Mouse (Mus musculus): Measurements from ENCODE around the gene Dip2b. TPM values are rescaled to one million over a fixed set of nuclear protein-coding genes. Genes with fewer than 3 reads are reported as not detected.

The Dip2b gene
- total and polyA plus RNA-seq, 3 experiments, result 11.2 to 19.5 (median 18.6) TPM

GRCm38 (mm10) chr15:100018280-100018899 lies 20.1 kb upstream of the Dip2b start:
- no peak for DNase-seq
- Histone ChIP-seq H3K27ac (no peak overlapping the region), H3K79me2 (replicated peaks; ENCODE audit: control insufficient read depth, insufficient read depth, low read length) (no peaks in the 10 kb centered on the region), H3K4me1 (ENCODE audit: control insufficient read depth, insufficient read depth, low read length) (peaks cover 1% of the 10 kb centered on the region; the same call in 1 of the 2 replicates), H3K9ac (ENCODE audit: low read depth, low read length) (no peak overlapping the region), H3K36me3 (ENCODE audit: control insufficient read depth, insufficient read depth, low read length) (no peaks in the 10 kb centered on the region; the same call in 1 of the 2 replicates), H3K27me3 (ENCODE audit: control insufficient read depth, insufficient read depth, low read length) (no peaks in the 10 kb centered on the region), H3K4me3 (no peak overlapping the region)
- intact Hi-C loops (cut with DNase I), result no loop called here
- TF ChIP-seq EP300 (IDR thresholded peaks at IDR 0.05; ENCODE audit: insufficient read depth, low read depth, low read length) (no peak), POLR2A (IDR thresholded peaks at IDR 0.05; ENCODE audit: insufficient read depth, low read depth, low read length) (no peak), CTCF (IDR thresholded peaks at IDR 0.05) (no peak)
- WGBS, result 74% methylated on average over 6 of the region's 6 CpGs

- no peak overlapping the region for H3K9ac ChIP-seq (ENCODE audit: low read depth, low read length)
- no peaks in the 10 kb centered on the region for H3K27me3 ChIP-seq (ENCODE audit: control insufficient read depth, insufficient read depth, low read length)
- no peak overlapping the region for H3K4me3 ChIP-seq
- no peaks in the 10 kb centered on the region; the same call in 1 of the 2 replicates for H3K36me3 ChIP-seq (ENCODE audit: control insufficient read depth, insufficient read depth, low read length)
- H3K79me2 ChIP-seq (replicated peaks; ENCODE audit: control insufficient read depth, insufficient read depth, low read length), result no peaks in the 10 kb centered on the region
- 95% methylated on average over 1 of the region's 1 CpGs for WGBS
- TF ChIP-seq POLR2A (IDR thresholded peaks at IDR 0.05; ENCODE audit: insufficient read depth, low read depth, low read length) (no peak), EP300 (IDR thresholded peaks at IDR 0.05; ENCODE audit: insufficient read depth, low read depth, low read length) (no peak), CTCF (IDR thresholded peaks at IDR 0.05) (no peak)
- H3K27ac ChIP-seq, result no peak overlapping the region
- DNase-seq, result no peak
- intact Hi-C loops (cut with DNase I), result loop anchor here (5.0 kb wide), 3 partner anchors 106 to 436 kb away; no protein-coding TSS in a partner anchor
- H3K4me1 ChIP-seq (ENCODE audit: control insufficient read depth, insufficient read depth, low read length), result peaks cover 1% of the 10 kb centered on the region; the same call in 1 of the 2 replicates
Observed at GRCm38 (mm10) chr15:100021175-100021574, 17.3 kb upstream of the Dip2b start.

DNA sequence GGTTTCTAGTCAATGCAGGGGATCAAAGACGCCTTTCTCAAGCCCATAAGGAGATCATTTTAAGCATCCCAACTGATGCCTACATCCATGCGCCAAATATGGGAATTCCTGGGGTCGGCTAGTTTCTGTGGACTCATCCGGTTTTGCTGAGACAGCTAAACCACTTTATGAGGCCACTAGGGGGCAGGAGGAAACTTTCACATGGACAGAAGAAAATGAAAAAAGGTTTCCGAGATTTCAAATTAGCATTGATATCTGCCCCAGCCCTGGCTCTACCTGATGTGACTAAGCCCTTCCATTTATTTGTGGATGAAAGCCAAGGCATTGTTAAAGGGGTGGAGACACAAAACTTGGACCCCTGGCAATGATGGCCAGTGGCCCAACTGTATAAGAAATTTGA lies 15.5 kb upstream of the Dip2b start:
- H3K4me3 ChIP-seq, result no peak overlapping the region
- TF ChIP-seq EP300 (IDR thresholded peaks at IDR 0.05; ENCODE audit: insufficient read depth, low read depth, low read length) (no peak), CTCF (IDR thresholded peaks at IDR 0.05) (peak; percentile 90)
- H3K27ac ChIP-seq, result no peak overlapping the region
- H3K79me2 ChIP-seq (replicated peaks; ENCODE audit: control insufficient read depth, insufficient read depth, low read length), result no peaks in the 10 kb centered on the region
- H3K4me1 ChIP-seq (ENCODE audit: control insufficient read depth, insufficient read depth, low read length), result peaks cover 1% of the 10 kb centered on the region; the same call in 1 of the 2 replicates
- intact Hi-C loops (cut with DNase I), result loop anchor here (5.0 kb wide), 3 partner anchors 104 to 434 kb away; no protein-coding TSS in a partner anchor
- no peaks in the 10 kb centered on the region for H3K27me3 ChIP-seq (ENCODE audit: control insufficient read depth, insufficient read depth, low read length)
- no peak overlapping the region for H3K9ac ChIP-seq (ENCODE audit: low read depth, low read length)
- WGBS, result 11% methylated on average over 5 of the region's 5 CpGs
- H3K36me3 ChIP-seq (ENCODE audit: control insufficient read depth, insufficient read depth, low read length), result no peaks in the 10 kb centered on the region; the same call in 1 of the 2 replicates
- peak; percentile 34 to 42 for DNase-seq

DNA sequence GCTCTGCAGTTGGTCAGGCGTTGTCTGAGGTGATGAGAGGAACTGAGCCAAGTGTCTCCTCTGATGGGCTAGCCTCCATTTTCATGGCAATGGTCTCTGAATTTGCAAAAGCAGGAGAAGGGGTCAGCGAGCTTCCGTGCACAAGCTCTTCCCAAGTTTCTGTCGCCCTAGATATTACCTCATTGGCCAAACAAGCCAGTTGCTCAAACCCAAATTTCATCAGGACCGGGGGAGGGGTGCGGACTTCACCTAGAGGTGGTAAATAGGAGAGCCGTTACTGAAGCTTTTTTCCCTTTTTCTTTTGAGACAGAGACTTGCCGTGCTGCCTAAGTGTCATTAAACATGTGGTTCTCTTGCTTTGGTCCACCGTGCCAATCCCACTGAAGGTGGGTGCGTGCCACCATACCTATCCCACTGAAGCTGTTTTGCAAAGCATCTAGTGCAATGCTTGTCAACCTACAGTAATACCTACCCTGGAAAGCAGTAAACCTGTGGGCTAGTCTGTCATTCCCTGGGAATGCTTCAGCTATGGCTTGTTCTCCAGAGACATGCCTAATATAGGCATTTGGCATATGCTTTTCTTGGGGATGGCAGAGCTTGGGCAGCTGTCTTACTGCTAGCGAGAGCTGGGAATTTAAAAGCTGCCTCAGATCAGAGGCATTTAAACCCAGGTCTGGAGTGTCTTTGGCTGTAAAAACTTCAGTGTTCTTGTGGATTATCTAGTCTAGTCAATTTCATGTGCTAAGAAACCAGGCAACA lies 13.2 kb upstream of the Dip2b start:
- no peaks in the 10 kb centered on the region for H3K36me3 ChIP-seq (ENCODE audit: control insufficient read depth, insufficient read depth, low read length)
- H3K27me3 ChIP-seq (ENCODE audit: control insufficient read depth, insufficient read depth, low read length), result no peaks in the 10 kb centered on the region
- no peaks in the 10 kb centered on the region for H3K79me2 ChIP-seq (replicated peaks; ENCODE audit: control insufficient read depth, insufficient read depth, low read length)
- H3K4me3 ChIP-seq, result no peak overlapping the region
- H3K27ac ChIP-seq, result no peak overlapping the region
- H3K9ac ChIP-seq (ENCODE audit: low read depth, low read length), result no peak overlapping the region
- DNase-seq, result no peak
- intact Hi-C loops (cut with DNase I), result no loop called here
- 89% methylated on average over 11 of the region's 11 CpGs for WGBS
- no peak for TF ChIP-seq POLR2A (IDR thresholded peaks at IDR 0.05; ENCODE audit: insufficient read depth, low read depth, low read length)
- no peak for TF ChIP-seq EP300 (IDR thresholded peaks at IDR 0.05; ENCODE audit: insufficient read depth, low read depth, low read length)
- no peak for TF ChIP-seq CTCF (IDR thresholded peaks at IDR 0.05)
- H3K4me1 ChIP-seq (ENCODE audit: control insufficient read depth, insufficient read depth, low read length), result peaks cover 1% of the 10 kb centered on the region; the same call in 1 of the 2 replicates

GRCm38 (mm10) chr15:100028133-100028532 lies 10.3 kb upstream of the Dip2b start:
- intact Hi-C loops (cut with DNase I), result no loop called here

GRCm38 (mm10) chr15:100029497-100029896 lies 9.0 kb upstream of the Dip2b start:
- Histone ChIP-seq H3K9ac (ENCODE audit: low read depth, low read length) (no peak overlapping the region), H3K27ac (no peak overlapping the region), H3K36me3 (ENCODE audit: control insufficient read depth, insufficient read depth, low read length) (no peaks in the 10 kb centered on the region), H3K4me1 (ENCODE audit: control insufficient read depth, insufficient read depth, low read length) (no peaks in the 10 kb centered on the region), H3K27me3 (ENCODE audit: control insufficient read depth, insufficient read depth, low read length) (no peaks in the 10 kb centered on the region), H3K79me2 (replicated peaks; ENCODE audit: control insufficient read depth, insufficient read depth, low read length) (no peaks in the 10 kb centered on the region), H3K4me3 (no peak overlapping the region)
- no peak for DNase-seq
- TF ChIP-seq POLR2A (IDR thresholded peaks at IDR 0.05; ENCODE audit: insufficient read depth, low read depth, low read length) (no peak), CTCF (IDR thresholded peaks at IDR 0.05) (no peak), EP300 (IDR thresholded peaks at IDR 0.05; ENCODE audit: insufficient read depth, low read depth, low read length) (no peak)
- 57% methylated on average over 8 of the region's 8 CpGs for WGBS
- intact Hi-C loops (cut with DNase I), result no loop called here

More at GRCm38 (mm10) chr15:100028133-100028532, 10.3 kb upstream of the Dip2b start:
- Histone ChIP-seq H3K9ac (ENCODE audit: low read depth, low read length) (no peak overlapping the region), H3K4me3 (no peak overlapping the region), H3K27ac (no peak overlapping the region), H3K27me3 (ENCODE audit: control insufficient read depth, insufficient read depth, low read length) (no peaks in the 10 kb centered on the region), H3K36me3 (ENCODE audit: control insufficient read depth, insufficient read depth, low read length) (no peaks in the 10 kb centered on the region), H3K79me2 (replicated peaks; ENCODE audit: control insufficient read depth, insufficient read depth, low read length) (no peaks in the 10 kb centered on the region), H3K4me1 (ENCODE audit: control insufficient read depth, insufficient read depth, low read length) (no peaks in the 10 kb centered on the region)
- TF ChIP-seq POLR2A (IDR thresholded peaks at IDR 0.05; ENCODE audit: insufficient read depth, low read depth, low read length) (no peak), EP300 (IDR thresholded peaks at IDR 0.05; ENCODE audit: insufficient read depth, low read depth, low read length) (no peak), CTCF (IDR thresholded peaks at IDR 0.05) (no peak)
- no peak for DNase-seq
- WGBS, result 83% methylated on average over 2 of the region's 2 CpGs
